Mouse (Mus musculus) urinary bladder, postnatal 10 days (tissue): Measurements from ENCODE around the gene Hspa1a.
"Not testable (repeated sequence)": the region's sequence is repeated elsewhere in the genome, so short reads cannot be mapped to it uniquely, and the experiment has no call there.

ENCODE experiments used
- DNase-seq: peaks from one replicate; pipeline ENCODE4 v3.0.0; 2022; ENCODE audit warnings: low spot score

Gene Hspa1a

DNA sequence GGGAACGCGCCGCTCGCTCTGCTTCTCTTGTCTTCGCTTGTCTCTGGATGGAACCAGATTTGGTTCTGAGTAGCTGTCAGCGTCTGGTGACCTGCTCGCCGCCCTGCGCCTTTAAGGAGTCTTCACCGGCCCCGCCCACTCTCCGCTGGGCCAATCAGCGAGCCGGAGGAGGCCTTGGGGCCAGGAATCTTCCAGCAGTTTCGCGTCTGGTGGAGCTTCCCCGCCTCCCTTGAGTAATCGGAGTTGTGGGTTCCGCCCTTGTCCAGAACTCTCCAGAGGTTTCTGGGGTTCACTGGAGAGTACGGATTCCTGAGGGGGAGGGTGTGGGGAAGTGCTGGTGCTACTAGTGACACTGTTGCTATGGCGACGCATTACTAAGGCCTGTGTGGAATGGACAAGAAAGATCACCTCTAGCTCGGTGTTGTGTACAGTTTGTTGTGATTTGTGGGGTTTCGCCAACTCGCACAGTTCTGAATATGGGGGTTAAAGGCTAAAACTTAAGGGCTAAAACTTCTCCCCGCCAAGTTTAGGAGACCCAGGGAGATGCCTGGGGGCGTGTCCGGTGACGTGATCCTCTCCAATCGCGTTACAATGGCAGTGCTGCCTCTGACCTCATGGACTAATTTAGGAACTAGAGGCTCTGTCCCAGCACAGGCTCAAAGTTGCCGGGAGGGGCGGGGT is at the start of gene Hspa1a, which contains the start of gene Hspa1l:
Gene Hspa1a, minus strand, starts transcription at position 88 of the 681 bp plus-strand sequence.
Gene Hspa1l, plus strand, starts transcription at position 635 of the 681 bp plus-strand sequence.
- not testable (repeated sequence) for DNase-seq

DNA sequence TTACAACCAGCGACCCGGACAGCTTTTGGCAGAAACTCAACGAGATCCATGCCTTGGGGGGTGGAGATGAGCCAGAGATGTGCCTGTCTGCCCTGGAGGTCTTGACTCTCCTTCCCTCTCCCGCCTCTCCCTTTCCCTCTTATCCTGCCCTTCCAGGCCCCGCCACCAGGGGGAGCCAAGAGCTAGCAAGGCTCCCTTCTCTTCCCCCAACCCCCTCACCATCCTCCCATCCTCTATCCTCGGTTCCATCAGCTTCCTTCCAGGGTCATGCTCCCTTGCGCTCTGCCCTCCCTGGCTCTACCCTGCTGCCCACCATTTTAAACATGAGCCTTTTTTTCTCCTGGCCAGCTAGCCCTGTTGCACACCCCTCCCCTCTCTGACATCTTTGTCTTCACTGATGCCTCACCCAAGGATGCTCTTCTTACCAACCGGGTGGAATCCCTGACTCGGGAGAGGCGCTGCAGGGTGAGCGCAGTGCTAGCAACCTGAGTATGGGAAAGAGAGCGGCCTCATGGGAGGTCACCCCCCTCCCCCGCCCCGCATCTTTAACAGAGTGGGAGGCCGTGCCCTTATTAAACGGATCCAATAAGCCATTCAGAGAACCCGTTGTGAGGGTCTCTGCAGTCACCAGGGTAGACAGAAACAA is 49.3 kb upstream of the Hspa1a start:
- peak; percentile 67 for DNase-seq

DNA sequence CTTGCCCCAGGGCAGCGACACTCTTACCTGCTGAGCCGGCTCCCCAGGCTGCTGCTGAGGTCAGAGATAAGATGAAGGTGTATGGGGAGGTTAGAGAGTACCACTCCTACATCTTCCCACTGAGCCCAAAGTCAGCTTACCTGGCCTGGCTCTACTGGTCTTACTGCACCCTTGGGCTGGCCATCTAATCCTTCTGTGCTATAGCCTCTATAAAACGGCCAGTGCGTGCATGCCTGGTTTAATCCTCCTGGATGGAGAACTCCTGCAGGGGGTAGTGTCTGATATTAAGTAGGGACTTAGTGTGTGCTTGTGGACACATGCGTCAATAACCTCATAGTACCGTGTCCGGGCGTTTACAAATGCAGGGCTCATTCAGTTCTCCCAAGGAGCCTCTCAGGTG is 48.6 kb upstream of the Hspa1a start:
- no peak for DNase-seq

DNA sequence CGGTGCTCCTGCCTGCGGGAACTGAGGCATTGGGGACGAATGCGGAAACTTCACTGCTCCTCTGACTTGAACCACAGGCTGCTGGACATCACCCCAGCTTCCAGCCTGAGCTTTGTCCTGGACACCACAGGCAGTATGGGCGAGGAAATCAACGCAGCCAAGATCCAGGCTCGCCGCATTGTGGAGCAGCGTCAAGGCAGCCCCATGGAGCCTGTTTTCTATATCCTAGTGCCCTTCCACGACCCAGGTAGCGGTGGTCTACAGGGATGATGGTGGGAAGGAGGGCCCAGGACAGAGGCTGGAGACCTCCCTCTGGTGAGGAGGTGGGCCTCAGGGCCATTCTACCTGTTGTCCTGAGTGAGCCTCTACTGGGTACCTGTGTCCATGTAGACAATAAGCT is 47.9 kb upstream of the Hspa1a start:
- DNase-seq: no peak

DNA sequence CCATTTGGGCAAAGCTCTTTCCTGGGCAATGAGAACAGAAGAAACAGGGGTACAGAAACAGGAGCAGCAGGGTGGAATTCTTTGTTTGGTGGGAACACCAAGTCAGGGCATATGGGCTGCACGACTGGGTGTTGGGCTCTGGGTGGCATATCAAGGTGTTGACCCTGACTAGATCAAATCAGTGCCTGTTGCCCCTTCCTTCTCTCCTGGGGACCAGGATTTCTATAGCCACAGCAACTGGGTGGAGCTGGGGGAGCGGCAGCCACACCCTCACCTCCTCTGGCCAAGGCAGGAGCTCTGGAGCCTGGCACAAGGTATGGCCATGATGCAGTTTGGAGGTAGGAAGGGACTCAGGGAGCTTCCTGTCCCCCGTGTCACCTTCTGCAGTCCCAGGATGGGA is 46.2 kb upstream of the Hspa1a start:
- no peak for DNase-seq

DNA sequence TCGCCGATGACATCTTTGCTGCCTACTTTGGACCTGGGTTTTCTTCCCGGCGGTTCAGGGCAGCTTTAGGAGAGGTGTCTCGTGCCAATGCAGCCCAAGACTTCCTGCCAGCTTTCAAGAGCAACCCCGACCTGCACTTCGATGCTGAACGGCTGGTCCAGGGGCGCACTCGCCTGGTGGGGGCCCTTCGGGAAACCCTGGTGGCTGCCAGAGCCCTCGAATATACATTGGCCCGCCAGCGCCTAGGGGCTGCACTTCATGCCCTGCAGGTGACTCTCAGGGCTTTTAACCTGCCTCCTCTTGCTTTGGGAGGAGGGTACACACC is 45.7 kb upstream of the Hspa1a start:
- DNase-seq: no peak

DNA sequence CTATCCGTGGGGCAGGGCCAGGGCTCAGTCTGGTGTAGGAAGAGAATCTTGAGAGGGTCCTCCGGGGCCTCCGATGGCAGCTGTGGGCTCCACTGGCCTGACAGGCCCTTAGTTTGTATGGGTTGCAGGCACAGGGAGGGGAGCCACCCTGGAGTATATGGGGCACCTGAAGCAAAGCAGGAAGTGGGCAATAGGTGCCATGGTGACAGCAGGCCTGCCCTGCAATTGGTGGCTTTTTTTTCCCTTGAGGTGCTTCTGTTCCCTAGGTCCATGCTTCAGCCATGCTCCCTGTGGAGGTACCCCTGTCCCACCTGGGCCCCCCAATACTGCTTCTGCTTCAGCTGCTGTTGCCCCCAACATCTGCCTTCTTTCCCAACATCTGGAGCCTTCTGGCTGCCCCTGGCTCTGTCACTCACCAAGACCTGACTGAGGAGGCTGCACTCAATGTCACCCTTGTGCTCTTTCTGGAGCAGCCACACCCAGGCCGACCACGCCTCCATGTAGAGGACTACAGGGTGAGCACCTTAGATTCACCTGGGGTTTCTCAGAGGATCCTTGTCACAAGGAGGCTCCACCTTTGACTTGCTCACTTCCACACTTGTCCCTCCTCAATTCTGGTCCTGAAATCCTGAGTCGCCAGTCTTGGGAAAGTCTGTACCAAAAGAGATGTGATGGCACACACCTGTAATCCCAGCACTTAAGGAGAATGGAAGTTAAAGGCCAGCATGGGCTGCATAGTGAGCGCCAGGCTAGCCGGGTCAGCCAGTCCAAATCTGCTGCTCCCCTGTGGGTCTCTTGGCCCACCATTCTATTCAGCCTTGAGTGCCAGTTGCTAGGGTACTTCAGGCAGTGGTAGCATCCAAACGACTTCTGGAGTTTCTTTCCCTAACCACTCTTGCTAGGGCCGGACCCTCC is 45.1 kb upstream of the Hspa1a start:
- no peak for DNase-seq

DNA sequence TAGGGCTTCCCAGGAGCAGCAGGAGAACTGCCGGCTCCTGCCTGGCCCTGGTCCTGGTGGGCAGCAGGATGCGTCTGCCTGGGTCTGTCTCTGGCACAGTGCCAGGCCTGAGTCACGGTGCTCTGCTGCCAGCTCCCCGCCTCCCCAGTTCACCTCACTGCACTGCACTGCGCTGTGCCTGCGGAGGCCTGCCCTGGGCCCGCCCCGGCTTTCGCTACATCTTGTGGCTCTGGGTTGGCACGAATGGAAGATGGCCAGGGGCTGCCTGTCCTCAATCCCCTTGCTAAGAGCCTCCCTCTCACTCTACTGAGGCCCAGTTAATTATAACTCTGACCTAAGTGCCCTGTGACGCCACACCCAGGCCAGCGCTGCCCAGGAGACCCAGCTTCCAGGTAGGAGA is 44.4 kb upstream of the Hspa1a start, which contains the start of gene Vwa7:
Gene Vwa7, plus strand, starts transcription at position 204 of the 400 bp plus-strand sequence.
- no peak for DNase-seq

DNA sequence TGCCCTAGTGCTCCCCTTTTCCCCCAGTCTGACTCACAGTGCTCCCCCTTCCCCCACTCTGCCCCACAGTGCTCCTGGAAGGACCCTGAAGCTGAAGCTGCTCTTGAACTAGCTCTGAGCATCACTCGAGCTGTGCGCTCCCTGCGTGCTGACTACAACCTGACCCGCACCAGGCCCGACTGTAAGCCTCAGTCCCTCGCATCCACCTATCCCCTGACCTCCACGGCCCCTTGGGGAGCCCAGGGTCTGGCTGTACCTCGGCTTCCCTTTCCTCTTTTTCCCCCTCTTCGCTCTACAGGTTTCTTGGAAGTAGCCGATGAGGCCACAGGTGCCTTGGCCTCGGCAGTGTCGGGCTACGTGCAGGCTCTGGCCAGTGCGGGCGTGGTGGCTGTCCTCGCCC is 43.3 kb upstream of the Hspa1a start:
- no peak for DNase-seq

DNA sequence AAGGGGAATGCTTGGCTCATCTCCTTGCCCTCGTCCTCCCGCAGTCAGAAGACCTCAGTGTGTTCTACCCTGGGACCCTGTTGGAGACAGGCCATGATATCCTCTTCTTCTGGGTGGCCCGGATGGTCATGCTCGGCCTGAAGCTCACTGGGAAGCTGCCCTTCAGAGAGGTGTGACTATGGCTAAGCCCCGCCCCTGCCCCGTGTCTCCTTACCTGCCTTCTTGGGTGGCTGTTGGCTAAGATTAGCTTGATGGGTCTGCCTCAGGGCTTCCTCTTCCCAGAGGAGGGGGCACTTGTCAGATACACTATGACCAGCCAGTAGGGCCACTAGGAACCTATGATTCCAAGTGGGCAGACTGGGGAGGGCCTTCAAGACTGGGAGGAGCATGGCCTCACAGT is 41.3 kb upstream of the Hspa1a start:
- no peak for DNase-seq

DNA sequence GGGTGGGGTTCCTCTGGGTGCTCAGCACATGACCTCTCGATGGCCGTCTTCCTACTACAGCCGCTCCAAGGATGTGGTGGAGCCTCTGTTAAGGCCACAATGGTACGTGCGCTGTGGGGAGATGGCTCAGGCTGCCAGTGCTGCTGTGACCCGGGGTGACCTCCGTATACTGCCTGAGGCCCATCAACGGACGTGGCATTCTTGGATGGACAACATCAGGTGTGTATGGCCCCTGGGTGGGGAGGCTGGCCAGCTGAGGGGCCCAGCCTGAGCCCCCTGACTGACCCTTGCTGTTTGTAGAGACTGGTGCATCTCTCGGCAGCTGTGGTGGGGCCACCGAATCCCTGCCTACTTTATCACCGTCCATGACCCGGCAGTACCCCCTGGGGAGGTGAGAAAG is 40.5 kb upstream of the Hspa1a start:
- DNase-seq: no peak

DNA sequence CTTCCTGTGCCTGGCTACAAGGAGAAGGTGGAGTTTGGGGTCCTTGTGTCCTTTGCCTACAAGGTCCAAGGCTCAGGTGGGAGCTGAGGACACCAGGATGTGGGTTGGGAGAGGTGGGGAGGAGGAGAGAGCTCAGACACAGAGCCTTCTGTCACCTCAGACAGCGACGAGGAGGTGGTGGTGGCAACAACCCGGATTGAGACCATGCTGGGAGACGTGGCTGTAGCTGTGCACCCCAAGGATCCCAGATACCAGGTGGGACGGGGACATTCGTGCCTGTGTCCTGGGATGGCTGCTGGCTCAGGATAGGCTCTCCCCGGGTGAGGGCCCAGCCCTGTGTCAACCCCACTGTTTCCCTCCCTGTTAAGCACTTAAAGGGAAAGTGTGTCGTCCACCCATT is 39.5 kb upstream of the Hspa1a start:
- DNase-seq: no peak

DNA sequence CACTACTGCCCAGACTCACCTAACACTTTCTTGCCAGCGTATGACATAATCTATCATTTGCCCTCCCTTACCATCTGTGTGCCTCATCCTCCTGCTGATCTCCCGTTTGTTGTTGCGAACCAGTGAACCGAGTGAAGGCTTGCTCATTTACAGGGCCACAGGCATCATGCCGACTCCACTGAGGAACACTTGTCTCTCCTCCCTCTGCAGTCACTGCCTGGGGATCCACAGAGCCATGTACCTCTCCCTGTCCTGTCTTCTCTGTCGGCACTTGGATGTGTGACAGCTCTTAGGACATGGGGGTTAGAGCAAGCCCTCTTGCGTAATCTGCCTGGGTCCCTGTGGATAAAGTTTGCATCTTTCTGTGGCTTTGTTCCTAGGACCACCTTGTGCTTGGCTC is 37.6 kb upstream of the Hspa1a start:
- no peak for DNase-seq

DNA sequence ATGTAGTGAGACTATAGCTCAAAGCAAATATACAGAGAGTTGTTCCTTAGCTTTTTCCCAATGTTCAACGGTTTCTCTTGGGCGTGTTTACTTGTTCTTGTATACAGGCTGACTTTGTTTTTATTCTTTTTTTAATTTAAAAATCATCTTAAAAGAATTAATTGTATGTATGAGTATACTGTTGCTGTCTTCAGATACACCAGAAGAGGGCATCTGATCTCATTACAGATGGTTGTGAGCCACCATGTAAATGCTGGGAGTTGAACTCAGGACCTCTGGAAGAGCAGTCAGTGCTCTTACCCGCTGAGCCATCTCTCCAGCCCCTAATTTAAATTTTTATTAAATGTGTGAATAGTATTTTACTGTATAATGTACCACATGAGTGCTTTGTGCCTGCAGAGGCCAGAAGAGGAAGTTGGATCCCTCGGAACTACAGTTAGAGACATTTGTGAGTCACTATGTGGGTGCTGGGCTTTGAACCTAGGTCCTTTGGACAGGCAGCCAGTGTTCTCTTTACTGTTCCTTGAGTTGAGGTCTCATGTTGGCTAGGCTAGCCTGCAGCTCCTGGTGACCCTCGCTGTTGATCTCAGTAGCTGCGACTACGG is 35.5 kb upstream of the Hspa1a start:
- DNase-seq: no peak

DNA sequence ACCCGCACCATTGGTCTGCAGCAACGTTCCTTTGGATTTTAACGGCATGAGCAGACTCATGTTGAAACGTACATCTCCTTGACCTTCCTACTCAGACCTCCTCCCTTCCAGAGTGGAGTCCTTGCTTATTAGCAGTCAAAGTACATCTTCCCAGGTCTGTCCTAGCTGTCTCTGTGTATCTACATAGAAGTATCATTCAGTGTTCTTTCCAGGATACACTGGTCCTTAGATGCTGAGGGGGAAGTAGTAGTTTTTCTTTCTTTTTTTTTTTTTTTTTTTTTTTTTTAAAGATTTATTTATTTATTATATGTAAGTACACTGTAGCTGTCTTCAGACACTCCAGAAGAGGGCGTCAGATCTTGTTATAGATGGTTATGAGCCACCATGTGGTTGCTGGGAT is 33.9 kb upstream of the Hspa1a start:
- DNase-seq: not testable (repeated sequence)

DNA sequence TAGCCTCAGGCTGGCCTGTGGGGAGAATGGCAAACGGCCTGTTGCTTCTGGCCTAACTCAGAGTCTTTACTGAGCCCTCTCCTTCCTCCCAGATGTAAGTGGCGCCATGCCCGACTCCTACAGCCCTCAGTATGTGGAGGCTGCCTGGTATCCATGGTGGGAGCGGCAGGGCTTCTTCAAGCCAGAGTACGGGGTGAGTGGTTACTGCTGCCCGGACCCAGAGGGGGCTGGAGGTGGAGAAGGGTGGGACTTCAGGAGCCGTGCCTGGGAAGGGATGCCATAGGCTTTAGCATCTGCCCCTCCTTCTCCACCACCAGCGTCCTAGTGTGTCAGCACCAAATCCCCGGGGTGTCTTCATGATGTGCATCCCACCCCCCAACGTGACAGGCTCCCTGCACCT is 33.2 kb upstream of the Hspa1a start:
- no peak for DNase-seq

DNA sequence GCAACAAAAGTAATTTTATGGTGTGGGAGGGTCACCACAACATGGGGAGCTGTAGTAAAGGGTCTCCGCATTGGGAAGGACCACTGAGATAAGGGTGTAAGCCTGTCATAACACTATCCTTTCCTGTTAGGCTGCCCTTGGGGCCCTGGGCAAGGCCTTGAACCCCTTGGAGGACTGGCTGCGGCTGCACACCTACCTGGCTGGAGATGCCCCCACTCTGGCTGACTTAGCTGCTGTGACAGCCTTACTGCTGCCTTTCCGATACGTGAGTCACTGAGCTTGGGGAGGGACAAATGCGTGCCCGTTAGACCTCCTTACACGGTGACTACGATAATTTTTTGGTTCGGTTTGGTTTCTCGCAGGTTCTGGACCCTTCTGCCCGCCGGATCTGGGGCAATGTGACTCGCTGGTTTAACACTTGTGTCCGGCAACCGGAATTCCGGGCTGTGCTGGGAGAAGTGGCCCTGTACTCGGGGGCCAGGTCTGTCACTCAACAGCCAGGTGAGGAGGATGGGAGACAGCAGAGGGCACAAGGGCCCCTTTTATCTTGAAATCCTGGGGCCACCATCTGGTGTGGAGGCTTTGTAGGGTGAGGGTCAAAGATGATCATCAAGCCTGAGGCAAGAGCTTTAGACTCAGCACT is 32.2 kb upstream of the Hspa1a start:
- no peak for DNase-seq

DNA sequence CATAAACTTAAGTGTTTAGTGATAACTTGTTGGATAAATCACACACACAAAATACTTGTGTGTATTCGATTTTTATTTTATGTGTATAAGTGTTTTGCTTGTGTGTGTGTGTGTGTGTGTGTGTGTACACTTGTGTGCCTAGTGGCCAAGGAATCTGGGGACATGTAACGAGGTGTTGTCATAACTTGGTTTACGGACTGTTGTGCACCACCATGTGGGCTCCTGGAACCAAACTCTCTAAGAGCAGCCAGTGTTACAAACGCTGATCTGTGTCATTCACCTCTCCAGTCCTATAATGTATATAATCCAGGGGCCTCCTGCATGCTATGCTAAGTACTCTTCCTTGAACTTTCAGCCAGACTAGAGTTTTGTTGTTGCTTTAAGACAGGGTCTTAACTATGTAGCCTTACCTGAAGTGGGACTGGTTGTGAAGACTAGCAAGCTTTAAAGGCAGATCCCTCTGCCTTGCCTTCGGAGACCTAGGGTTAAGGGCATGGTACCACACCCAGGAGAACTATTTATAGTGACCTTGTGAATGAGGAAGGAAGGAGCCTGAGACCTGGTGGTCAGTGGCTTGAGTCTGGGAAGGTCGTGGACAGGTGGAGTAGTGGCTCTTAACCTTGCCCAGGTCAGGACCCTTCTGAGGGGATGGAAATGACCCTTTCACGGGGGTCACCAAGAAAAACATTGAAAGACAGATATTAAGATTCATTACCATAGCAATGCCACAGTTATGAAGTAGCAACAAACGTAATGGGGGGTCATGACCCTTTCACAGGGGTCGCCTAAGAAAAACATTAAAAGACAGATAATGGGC is 31.3 kb upstream of the Hspa1a start:
- no peak for DNase-seq

DNA sequence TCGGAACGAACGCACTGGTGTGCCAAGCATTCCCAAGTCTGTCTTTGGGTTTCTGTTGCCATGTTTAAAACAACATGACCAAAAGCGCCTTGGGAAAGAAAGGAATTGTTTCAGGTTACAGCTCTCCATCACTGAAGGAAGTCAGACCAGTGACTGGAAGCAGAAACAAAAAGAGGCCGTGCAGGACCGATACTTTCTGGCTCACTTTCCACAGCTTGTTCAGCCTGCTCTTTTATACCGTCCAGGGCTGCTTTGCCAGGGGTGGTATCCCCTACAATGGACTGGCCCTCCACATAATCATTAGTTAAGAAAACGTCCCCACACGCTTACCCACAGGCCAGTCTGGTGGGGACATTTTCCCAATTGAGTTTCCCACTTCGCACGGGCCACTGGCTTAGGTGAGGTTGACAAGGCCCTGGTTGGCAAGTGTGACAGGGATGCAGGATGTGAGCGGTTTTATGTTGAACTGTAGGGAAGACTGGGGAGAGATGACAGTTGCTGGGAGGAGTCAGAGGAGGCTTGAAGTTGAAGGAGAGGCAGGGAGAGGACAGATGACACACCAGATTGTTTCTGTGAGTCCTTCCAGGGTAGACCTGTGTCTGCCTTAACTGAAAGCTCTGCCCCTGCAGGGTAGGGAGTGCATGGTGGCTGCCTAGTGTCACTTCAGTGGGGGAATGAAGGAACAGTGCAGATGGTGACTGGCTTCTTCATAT is 30.4 kb upstream of the Hspa1a start:
- DNase-seq: no peak

DNA sequence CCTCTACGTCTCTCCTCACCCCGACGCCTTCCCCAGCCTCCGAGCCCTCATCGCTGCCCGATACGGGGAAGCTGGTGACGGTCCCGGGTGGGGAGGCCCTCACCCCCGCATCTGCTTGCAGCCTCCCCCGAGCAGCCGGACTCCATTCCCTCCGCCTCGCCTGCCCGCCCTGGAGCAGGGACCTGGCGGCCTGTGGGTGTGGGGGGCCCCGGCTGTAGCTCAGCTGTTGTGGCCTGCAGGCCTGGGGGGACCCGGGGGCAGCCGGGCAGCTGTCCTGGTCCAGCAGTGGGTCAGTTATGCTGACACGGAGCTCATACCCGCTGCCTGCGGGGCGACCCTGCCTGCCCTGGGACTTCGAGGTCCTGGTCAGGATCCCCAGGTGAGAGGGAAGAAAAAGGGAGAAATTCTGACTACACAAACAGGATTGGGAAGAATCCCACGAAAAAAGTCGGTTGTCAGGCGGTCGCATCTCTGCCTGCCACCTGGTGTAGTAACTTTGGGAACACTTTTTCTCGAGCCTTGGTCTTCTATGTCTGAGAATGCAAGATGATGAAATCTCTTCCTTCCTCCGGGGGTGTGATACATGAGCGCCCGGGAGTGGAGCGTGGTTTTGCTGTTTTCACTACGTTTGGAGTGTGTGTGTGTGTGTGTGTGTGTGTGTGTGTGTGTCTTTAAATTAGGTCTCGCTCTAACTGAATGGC is 29.6 kb upstream of the Hspa1a start:
- DNase-seq: no peak
